Mouse (Mus musculus) E14TG2a.4 (cell line): ENCODE results near the gene Fkbp6.
"Not testable (repeated sequence)": the region's sequence is repeated elsewhere in the genome, so short reads cannot be mapped to it uniquely, and the experiment has no call there.

Experiments used
- H3K27me3 ChIP-seq: 2 replicates; pipeline ENCODE4 v1.6.1; 2014; ENCODE audit warnings: low read length, control low read depth; ENCODE audit not compliant: insufficient read depth
- H3K36me3 ChIP-seq: 2 replicates; pipeline ENCODE4 v1.6.1; 2014; ENCODE audit warnings: low read length, control low read depth; ENCODE audit not compliant: insufficient read depth
- H3K4me1 ChIP-seq: replicated peaks from 2 replicates; pipeline ENCODE4 v1.6.1; 2014; ENCODE audit warnings: low read depth, low read length, control low read depth
- H3K4me3 ChIP-seq: replicated peaks from 2 replicates; pipeline ENCODE4 v1.5.1; 2014; ENCODE audit warnings: mild to moderate bottlenecking, low read length
- H3K9me3 ChIP-seq: 2 replicates; pipeline ENCODE4 v1.6.1; 2014; ENCODE audit warnings: low read length, control low read depth
- CTCF ChIP-seq: conservative IDR thresholded peaks from 2 replicates; pipeline ENCODE4 v1.5.1; 2014; ENCODE audit warnings: low read length
- NANOG ChIP-seq: IDR thresholded peaks from 2 replicates; pipeline ENCODE4 v1.6.1; 2014; ENCODE audit warnings: borderline replicate concordance, low read length, mixed read lengths
- POU5F1 ChIP-seq: IDR thresholded peaks from 2 replicates; pipeline ENCODE4 v1.6.1; 2014; ENCODE audit warnings: low read length, borderline replicate concordance

Gene Fkbp6

DNA sequence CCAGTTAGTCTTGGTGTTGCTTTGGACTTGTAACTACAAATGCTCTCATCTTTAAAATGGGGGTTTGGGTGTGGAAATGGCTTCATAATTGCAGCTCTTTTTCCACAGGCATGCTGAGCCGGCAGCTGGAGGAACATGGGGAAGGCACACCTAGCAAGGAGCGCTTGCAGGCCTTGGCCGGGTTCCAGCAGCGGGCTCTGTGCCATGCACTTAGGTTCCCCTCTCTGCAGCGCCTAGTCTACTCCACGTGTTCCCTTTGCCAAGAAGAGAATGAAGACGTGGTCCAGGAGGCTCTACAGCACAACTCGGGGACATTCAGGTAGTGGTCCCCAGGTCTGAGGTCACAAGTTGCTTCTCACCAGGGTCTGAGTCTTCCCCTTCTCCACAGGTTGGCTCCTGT is 25.3 kb upstream of the Fkbp6 start:
- no peaks in the 10 kb centered on the region for H3K27me3 ChIP-seq
- no peaks in the 10 kb centered on the region for H3K9me3 ChIP-seq
- peaks cover 29% of the 10 kb centered on the region for H3K4me1 ChIP-seq
- H3K36me3 ChIP-seq, result peaks cover 88% of the 10 kb centered on the region
- TF ChIP-seq CTCF (no peak), POU5F1 (no peak), NANOG (no peak)
- H3K4me3 ChIP-seq, result no peak overlapping the region

DNA sequence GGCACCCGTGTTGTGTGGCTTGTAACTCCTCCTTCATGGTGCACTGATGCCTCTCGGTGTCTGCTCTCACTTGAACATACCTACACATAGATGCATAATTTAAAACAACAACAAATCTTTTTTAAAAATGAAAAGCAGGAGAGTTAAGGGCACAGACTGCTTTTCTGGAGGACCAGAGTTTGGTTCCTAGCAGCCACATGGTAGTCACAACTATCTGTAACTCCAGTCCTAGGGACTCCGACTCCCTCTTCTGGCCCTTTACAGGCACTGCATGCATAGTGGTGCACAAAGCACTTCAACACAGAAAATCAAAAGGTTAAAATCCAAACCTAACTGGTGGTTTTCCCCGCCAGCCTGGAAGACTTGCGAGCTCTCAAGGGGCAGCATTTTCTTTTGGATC is 23.8 kb upstream of the Fkbp6 start:
- Histone ChIP-seq H3K4me3 (no peak overlapping the region), H3K36me3 (peaks cover 73% of the 10 kb centered on the region), H3K27me3 (no peaks in the 10 kb centered on the region), H3K4me1 (peaks cover 27% of the 10 kb centered on the region), H3K9me3 (no peaks in the 10 kb centered on the region)
- TF ChIP-seq CTCF (peak; percentile 69), NANOG (no peak)

DNA sequence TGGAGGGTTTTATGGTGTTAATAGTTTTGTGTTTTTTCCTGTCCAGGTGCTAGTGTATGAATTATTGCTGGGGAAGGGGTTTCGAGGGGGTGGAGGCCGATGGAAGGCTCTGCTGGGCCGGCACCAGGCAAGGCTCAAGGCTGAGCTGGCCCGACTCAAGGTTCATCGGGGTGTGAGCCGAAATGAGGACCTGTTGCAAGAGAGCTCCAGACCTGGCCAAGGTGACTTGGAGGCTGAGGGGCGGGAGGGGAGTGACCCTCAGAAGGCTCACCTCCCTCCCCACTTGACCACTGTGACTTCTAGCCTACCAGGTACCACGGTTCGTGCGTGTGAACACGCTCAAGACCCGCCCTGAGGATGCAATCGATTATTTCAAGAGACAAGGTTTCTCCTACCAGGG is 21.4 kb upstream of the Fkbp6 start:
- TF ChIP-seq POU5F1 (no peak), CTCF (no peak), NANOG (no peak)
- Histone ChIP-seq H3K27me3 (no peaks in the 10 kb centered on the region), H3K4me1 (peaks cover 32% of the 10 kb centered on the region), H3K9me3 (no peaks in the 10 kb centered on the region), H3K4me3 (no peak overlapping the region; the same call in 1 of the 2 replicates), H3K36me3 (peaks cover 49% of the 10 kb centered on the region)

DNA sequence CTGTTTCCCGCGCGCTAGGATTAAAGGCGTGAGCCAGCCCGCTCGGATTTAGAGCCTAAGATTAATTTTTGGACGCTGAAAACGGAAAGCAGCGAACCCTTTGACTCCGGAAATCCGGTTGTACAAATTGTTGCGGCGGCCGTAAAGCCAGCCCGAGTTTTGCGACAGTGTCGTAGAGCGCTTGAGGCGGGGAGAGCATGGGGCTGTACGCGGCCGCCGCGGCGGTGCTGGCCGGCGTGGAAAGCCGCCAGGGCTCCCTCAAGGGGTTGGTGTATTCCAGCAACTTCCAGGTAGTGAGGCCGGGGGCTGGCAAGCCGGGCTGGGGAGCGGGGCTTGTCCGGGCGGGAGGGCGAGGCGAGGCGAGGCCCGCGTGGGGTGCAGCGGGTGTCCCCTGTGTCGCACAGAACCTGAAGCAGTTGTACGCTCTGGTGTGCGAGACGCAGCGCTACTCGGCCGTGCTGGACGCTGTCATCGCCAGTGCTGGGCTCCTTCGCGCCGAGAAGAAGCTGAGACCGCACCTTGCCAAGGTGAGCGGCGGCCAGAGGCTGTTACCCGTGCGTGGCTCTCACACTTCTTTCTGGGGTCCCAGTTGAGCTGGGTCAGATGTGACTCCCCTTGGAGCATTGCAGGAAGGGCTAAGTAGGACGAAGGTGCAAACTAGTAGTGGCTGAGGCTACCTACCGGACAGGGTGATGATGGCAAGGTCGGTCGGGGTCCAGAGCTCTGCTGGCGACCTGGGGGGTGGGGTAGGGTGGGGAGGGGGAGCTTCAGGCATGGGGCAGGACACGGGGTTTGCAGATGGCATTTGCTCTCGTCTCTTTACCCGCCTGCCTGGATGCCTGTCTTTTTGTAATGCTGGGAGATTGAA is 20.2 kb upstream of the Fkbp6 start, which contains the start of gene Nsun5:
TSS of gene Nsun5 (plus strand) at position 167 of the 868 bp plus-strand sequence.
- H3K4me3 ChIP-seq, result peak within 1 kb of the TSS; percentile 99
- no peaks in the 10 kb centered on the region for H3K9me3 ChIP-seq
- peaks cover 32% of the 10 kb centered on the region for H3K4me1 ChIP-seq
- TF ChIP-seq NANOG (no peak), CTCF (no peak), POU5F1 (no peak)
- H3K27me3 ChIP-seq, result peaks cover 4% of the 10 kb centered on the region; the same call in 1 of the 2 replicates
- H3K36me3 ChIP-seq, result peaks cover 37% of the 10 kb centered on the region

DNA sequence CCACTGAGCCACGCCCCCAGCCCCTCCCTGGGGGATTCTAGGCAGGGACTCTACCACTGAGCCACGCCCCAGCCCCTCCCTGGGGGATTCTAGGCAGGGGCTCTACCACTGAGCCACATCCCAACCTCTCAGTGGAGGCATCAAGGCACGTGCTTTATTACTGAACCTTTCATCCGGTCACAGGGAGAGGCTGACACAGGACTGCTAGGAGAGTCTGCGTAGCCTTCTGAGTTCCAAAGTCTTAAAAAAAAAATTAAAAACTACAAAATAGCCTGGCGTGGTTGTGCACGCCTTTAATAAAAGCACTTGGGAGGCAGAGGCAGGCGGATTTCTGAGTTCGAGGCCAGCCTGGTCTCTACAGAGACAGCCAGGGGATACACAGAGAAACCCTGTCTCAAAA is 19.4 kb upstream of the Fkbp6 start:
- Histone ChIP-seq H3K4me3 (peak overlapping the region; percentile 99), H3K4me1 (peaks cover 31% of the 10 kb centered on the region), H3K36me3 (peaks cover 29% of the 10 kb centered on the region)
- not testable (repeated sequence) for H3K27me3 ChIP-seq, H3K9me3 ChIP-seq

DNA sequence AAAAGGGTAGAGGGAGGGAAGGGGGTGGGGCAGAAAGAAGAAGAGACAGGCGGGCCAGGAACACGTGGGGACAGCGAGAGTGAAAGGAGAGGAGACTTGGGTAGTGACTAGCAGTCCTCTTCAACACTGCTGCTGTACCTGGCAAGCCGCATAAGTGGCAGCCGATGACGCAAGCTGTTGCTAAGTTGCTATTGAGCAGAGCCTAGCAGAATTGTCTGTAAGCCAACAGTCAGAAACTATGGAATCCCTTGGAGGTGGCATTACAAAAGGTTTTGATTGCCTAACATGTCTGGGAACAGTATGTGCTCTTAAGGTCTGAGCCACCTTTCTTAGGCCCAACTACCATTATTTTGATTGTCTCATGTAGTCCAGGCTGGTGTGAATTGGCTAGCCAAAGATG is 18.5 kb upstream of the Fkbp6 start:
- H3K4me1 ChIP-seq, result peaks cover 34% of the 10 kb centered on the region
- H3K9me3 ChIP-seq, result no peaks in the 10 kb centered on the region
- H3K4me3 ChIP-seq, result no peak overlapping the region
- peaks cover 9% of the 10 kb centered on the region; the same call in 1 of the 2 replicates for H3K27me3 ChIP-seq
- TF ChIP-seq POU5F1 (no peak), CTCF (no peak), NANOG (no peak)
- H3K36me3 ChIP-seq, result peaks cover 20% of the 10 kb centered on the region

DNA sequence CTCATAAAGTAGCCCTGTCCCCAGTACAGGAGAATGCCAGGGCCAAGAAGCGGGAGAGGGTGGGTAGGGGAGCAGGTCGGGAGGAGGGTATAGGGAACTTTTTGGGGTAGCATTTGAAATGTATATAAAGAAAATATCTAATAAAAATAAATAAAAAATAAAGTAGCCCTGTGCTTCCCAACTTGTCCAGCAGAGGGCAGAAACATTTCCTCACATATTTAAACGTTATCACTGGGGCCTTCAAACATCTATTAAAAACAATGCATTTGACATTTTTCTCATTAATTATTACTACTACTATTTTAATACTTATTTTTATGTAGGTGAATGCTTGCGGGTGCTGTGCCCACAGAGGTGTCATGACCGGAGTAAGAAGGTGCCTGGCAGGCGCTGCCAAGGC is 18.0 kb upstream of the Fkbp6 start:
- Histone ChIP-seq H3K36me3 (peaks cover 15% of the 10 kb centered on the region), H3K9me3 (no peaks in the 10 kb centered on the region), H3K4me1 (peaks cover 34% of the 10 kb centered on the region), H3K27me3 (peaks cover 9% of the 10 kb centered on the region; the same call in 1 of the 2 replicates), H3K4me3 (no peak overlapping the region)
- TF ChIP-seq CTCF, result peak; percentile 83
- TF ChIP-seq NANOG, result no peak
- no peak for TF ChIP-seq POU5F1

DNA sequence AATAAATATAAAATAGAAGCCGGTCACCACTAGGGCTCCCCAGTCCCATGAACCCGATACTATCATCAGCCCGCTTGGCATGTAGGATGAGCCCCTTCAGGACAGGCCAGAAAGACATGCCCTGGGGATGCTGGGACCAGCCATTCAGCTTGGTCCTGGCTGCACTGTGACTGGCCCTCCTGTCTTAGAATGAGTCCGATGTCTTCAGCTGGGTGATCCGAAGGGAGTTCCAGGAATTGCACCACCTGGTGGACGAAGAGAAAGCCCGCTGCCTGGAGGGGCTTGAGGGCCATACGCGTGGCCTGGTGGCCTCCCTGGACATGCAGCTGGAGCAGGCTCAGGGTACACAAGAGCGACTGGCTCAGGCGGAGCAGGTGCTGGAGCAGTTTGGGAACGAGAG is 13.7 kb upstream of the Fkbp6 start:
- Histone ChIP-seq H3K4me3 (no peak overlapping the region), H3K27me3 (peaks cover 9% of the 10 kb centered on the region; the same call in 1 of the 2 replicates), H3K36me3 (no peaks in the 10 kb centered on the region), H3K4me1 (peaks cover 11% of the 10 kb centered on the region), H3K9me3 (peaks cover 11% of the 10 kb centered on the region)
- TF ChIP-seq POU5F1 (no peak), CTCF (peak; percentile 73)

DNA sequence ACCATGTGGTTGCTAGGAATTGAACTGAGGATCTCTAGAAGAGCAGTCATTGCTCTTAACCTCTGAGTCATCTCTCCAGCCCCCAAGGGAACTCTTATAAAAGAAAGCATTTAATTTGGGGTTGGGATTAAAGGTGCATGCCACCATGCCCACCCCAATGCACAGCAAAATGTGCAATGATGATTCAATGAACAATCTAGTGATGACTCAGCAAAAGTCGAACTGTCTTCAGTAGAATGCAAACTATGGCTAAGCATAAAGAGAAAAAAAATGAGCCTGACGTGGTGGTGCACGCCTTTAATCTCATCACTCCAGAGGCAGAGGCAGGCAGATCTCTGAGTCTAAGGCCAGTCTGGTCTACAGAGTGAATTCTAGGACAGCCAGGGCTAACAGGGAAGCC is 12.7 kb upstream of the Fkbp6 start:
- Histone ChIP-seq H3K9me3 (peaks cover 11% of the 10 kb centered on the region), H3K27me3 (peaks cover 9% of the 10 kb centered on the region; the same call in 1 of the 2 replicates), H3K4me3 (no peak overlapping the region), H3K36me3 (no peaks in the 10 kb centered on the region), H3K4me1 (peaks cover 7% of the 10 kb centered on the region; the same call in 1 of the 2 replicates)
- TF ChIP-seq CTCF (no peak), NANOG (no peak)
